Mouse (Mus musculus) thymus, adult 2 months (tissue): ENCODE data around the gene Sema3a. TPM values are rescaled to one million over a fixed set of nuclear protein-coding genes. Genes with fewer than 3 reads are reported as not detected.
"Not testable (repeated sequence)": the region's sequence is repeated elsewhere in the genome, so short reads cannot be mapped to it uniquely, and the experiment has no call there.

Source experiments
- DNase-seq: peaks from one replicate; pipeline ENCODE4 v3.0.0; 2021
- H3K27ac ChIP-seq: fragments of 200-500 bp; 2 replicates; pipeline ENCODE4 v1.5.1; 2012; ENCODE audit warnings: low read length, control low read depth; ENCODE audit not compliant: control insufficient read depth, insufficient read depth
- H3K27me3 ChIP-seq: fragments of 200-500 bp; 2 replicates; pipeline ENCODE4 v1.6.1; 2012; ENCODE audit warnings: mild to moderate bottlenecking, low read length, moderate library complexity, mixed read lengths; ENCODE audit not compliant: control insufficient read depth, insufficient read depth
- H3K36me3 ChIP-seq: fragments of 200-500 bp; 2 replicates; pipeline ENCODE4 v1.6.1; 2012; ENCODE audit warnings: mild to moderate bottlenecking, low read length, moderate library complexity; ENCODE audit not compliant: control insufficient read depth, insufficient read depth
- H3K4me1 ChIP-seq: fragments of 200-500 bp; replicated peaks from 2 replicates; pipeline ENCODE4 v1.6.1; 2012; ENCODE audit warnings: low read length; ENCODE audit not compliant: control insufficient read depth, insufficient read depth
- H3K4me3 ChIP-seq: fragments of 200-500 bp; 2 replicates; pipeline ENCODE4 v1.5.1; 2012; ENCODE audit warnings: mild to moderate bottlenecking, low read length, control low read depth, moderate library complexity; ENCODE audit not compliant: control insufficient read depth, insufficient read depth
- CTCF ChIP-seq: fragments of 200-500 bp; IDR thresholded peaks from 2 replicates; pipeline ENCODE4 v1.5.1; 2012; ENCODE audit warnings: mild to moderate bottlenecking, control low read depth, low read length, moderate library complexity, borderline replicate concordance; ENCODE audit not compliant: control insufficient read depth, poor library complexity, insufficient read depth; ENCODE audit errors: extremely low read depth
- POLR2A ChIP-seq: fragments of 200-500 bp; IDR thresholded peaks from 2 replicates; pipeline ENCODE4 v1.6.1; 2012; ENCODE audit warnings: mild to moderate bottlenecking, low read length, control low read depth, moderate library complexity; ENCODE audit not compliant: control insufficient read depth, poor library complexity, insufficient read depth; ENCODE audit errors: extremely low read depth
- WGBS: fragments of 180-500 bp; shearing (Covaris S2); methylation state at CpG from one replicate; pipeline ENCODE4 v1.1.7; 2018; 5-methylcytosine and 5-hydroxymethylcytosine counted together
- polyA plus RNA-seq: library from polyadenylated mRNA; depleted of rRNA; stranded (reverse); fragments of >200 nt; gene quantifications from 2 replicates; pipeline ENCODE4 v1.2.3, GENCODE M21; 2012

The Sema3a gene
- polyA plus RNA-seq, 1 experiment, result 0.34 TPM

GRCm38 (mm10) chr5:13477653-13478052 lies 352.4 kb downstream of the Sema3a start:
- no peaks in the 10 kb centered on the region for H3K36me3 ChIP-seq
- H3K4me3 ChIP-seq, result no peak overlapping the region
- TF ChIP-seq POLR2A (no peak), CTCF (no peak)
- no peak overlapping the region for H3K27ac ChIP-seq
- no peaks in the 10 kb centered on the region for H3K4me1 ChIP-seq
- WGBS, result 72% methylated on average over 1 of the region's 1 CpGs
- DNase-seq, result no peak
- H3K27me3 ChIP-seq, result no peaks in the 10 kb centered on the region

- Histone ChIP-seq H3K36me3 (no peaks in the 10 kb centered on the region), H3K27ac (no peak overlapping the region), H3K4me3 (no peak overlapping the region), H3K4me1 (no peaks in the 10 kb centered on the region), H3K27me3 (no peaks in the 10 kb centered on the region)
- WGBS, result 86% methylated on average over 2 of the region's 2 CpGs
- DNase-seq, result no peak
- TF ChIP-seq POLR2A (no peak), CTCF (no peak)
Observed at GRCm38 (mm10) chr5:13488671-13489070, 363.5 kb downstream of the Sema3a start.

- 91% methylated on average over 3 of the region's 3 CpGs for WGBS
- not testable (repeated sequence) for H3K36me3 ChIP-seq, H3K4me3 ChIP-seq, H3K4me1 ChIP-seq, DNase-seq, H3K27me3 ChIP-seq, H3K27ac ChIP-seq
Observed at GRCm38 (mm10) chr5:13495967-13496366, 370.8 kb downstream of the Sema3a start.

- H3K4me1 ChIP-seq, result no peaks in the 10 kb centered on the region
- no peak for DNase-seq
- WGBS, result 80% methylated on average over 2 of the region's 2 CpGs
- H3K27me3 ChIP-seq, result no peaks in the 10 kb centered on the region
- H3K36me3 ChIP-seq, result no peaks in the 10 kb centered on the region
- H3K4me3 ChIP-seq, result no peak overlapping the region
- no peak for TF ChIP-seq POLR2A
- no peak for TF ChIP-seq CTCF
- no peak overlapping the region for H3K27ac ChIP-seq
Observed at GRCm38 (mm10) chr5:13499835-13500234, 374.6 kb downstream of the Sema3a start.

GRCm38 (mm10) chr5:13505839-13506499 lies 380.8 kb downstream of the Sema3a start:
- no peaks in the 10 kb centered on the region for H3K4me1 ChIP-seq
- H3K27me3 ChIP-seq, result no peaks in the 10 kb centered on the region
- H3K36me3 ChIP-seq, result no peaks in the 10 kb centered on the region
- WGBS, result 52% methylated on average over 4 of the region's 4 CpGs
- DNase-seq, result no peak
- no peak overlapping the region for H3K4me3 ChIP-seq
- no peak for TF ChIP-seq POLR2A
- TF ChIP-seq CTCF, result no peak
- H3K27ac ChIP-seq, result no peak overlapping the region

- no peak for DNase-seq
- no peaks in the 10 kb centered on the region for H3K36me3 ChIP-seq
- H3K4me3 ChIP-seq, result no peak overlapping the region
- H3K4me1 ChIP-seq, result no peaks in the 10 kb centered on the region
- 77% methylated on average over 3 of the region's 3 CpGs for WGBS
- H3K27ac ChIP-seq, result no peak overlapping the region
- no peak for TF ChIP-seq POLR2A
- no peak for TF ChIP-seq CTCF
- H3K27me3 ChIP-seq, result no peaks in the 10 kb centered on the region
Observed at GRCm38 (mm10) chr5:13509163-13509562, 383.9 kb downstream of the Sema3a start.

- no peak for DNase-seq
- Histone ChIP-seq H3K36me3 (no peaks in the 10 kb centered on the region), H3K4me3 (no peak overlapping the region), H3K27ac (no peak overlapping the region), H3K27me3 (no peaks in the 10 kb centered on the region), H3K4me1 (no peaks in the 10 kb centered on the region)
- WGBS, result 95% methylated on average over 4 of the region's 4 CpGs
- no peak for TF ChIP-seq POLR2A
- no peak for TF ChIP-seq CTCF
Observed at GRCm38 (mm10) chr5:13517018-13517417, 391.8 kb downstream of the Sema3a start.
